Mouse (Mus musculus): ENCODE data around the gene Szt2. TPM values are rescaled to one million over a fixed set of nuclear protein-coding genes. Genes with fewer than 3 reads are reported as not detected.

The Szt2 gene
- polyA plus RNA-seq, 1 experiment from 2014 or later = 14.0 TPM

- no peak for DNase-seq (ENCODE audit: low spot score)
- Histone ChIP-seq H3K27me3 (ENCODE audit: control insufficient read depth, insufficient read depth, low read length) (no peaks in the 10 kb centered on the region), H3K4me2 (replicated peaks) (no peak overlapping the region), H3K9ac (no peak overlapping the region), H3K4me3 (replicated peaks; ENCODE audit: low read length) (no peak overlapping the region), H3K36me3 (replicated peaks; ENCODE audit: control insufficient read depth, insufficient read depth) (peaks cover 96% of the 10 kb centered on the region), H3K4me1 (replicated peaks; ENCODE audit: control insufficient read depth, insufficient read depth, low read length) (no peaks in the 10 kb centered on the region), H3K9me3 (ENCODE audit: control insufficient read depth, low read length) (no peaks in the 10 kb centered on the region), H3K27ac (no peak overlapping the region)
- ATAC-seq (ENCODE audit: low FRiP score) = no peak
- WGBS = 97% methylated on average over 5 of the region's 5 CpGs
Measured at GRCm38 (mm10) chr4:118416329-118416728, 7.3 kb upstream of the Szt2 start.

DNA sequence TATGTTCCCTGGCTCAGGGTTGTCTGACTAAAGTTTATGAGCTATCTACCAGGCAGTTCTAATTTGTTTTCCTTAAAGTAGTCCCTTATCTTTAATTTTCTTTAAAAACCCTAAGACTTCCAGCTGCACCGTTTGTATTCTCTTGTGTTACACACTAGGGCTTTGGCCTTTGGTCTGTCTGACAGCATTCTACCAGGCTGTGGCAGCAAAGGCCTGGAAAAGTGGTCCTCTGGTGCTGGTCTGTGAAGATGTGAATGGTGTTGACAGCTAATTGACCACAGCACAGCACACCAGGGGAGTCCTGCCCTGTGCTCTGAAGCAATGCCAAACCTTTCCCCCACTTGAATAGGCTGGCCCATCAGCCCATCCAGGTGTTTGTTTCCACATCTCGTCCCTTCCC is 6.7 kb upstream of the Szt2 start:
- peaks cover 96% of the 10 kb centered on the region for H3K36me3 ChIP-seq (replicated peaks; ENCODE audit: control insufficient read depth, insufficient read depth)
- H3K27me3 ChIP-seq (ENCODE audit: control insufficient read depth, insufficient read depth, low read length) = no peaks in the 10 kb centered on the region
- H3K4me3 ChIP-seq (replicated peaks; ENCODE audit: low read length) = no peak overlapping the region
- 91% methylated on average over 2 of the region's 2 CpGs for WGBS
- ATAC-seq (ENCODE audit: low FRiP score) (no peak), DNase-seq (ENCODE audit: low spot score) (no peak)
- no peak overlapping the region for H3K4me2 ChIP-seq (replicated peaks)
- no peaks in the 10 kb centered on the region for H3K4me1 ChIP-seq (replicated peaks; ENCODE audit: control insufficient read depth, insufficient read depth, low read length)
- H3K27ac ChIP-seq = no peak overlapping the region
- no peaks in the 10 kb centered on the region for H3K9me3 ChIP-seq (ENCODE audit: control insufficient read depth, low read length)
- no peak overlapping the region for H3K9ac ChIP-seq

- no peaks in the 10 kb centered on the region for H3K27me3 ChIP-seq (ENCODE audit: control insufficient read depth, insufficient read depth, low read length)
- H3K4me3 ChIP-seq (replicated peaks; ENCODE audit: low read length) = no peak overlapping the region
- no peaks in the 10 kb centered on the region for H3K9me3 ChIP-seq (ENCODE audit: control insufficient read depth, low read length)
- no peak for ATAC-seq (ENCODE audit: low FRiP score)
- no peak for DNase-seq (ENCODE audit: low spot score)
- H3K4me2 ChIP-seq (replicated peaks) = no peak overlapping the region
- no peak overlapping the region for H3K27ac ChIP-seq
- WGBS = 97% methylated on average over 5 of the region's 5 CpGs
- peaks cover 76% of the 10 kb centered on the region for H3K36me3 ChIP-seq (replicated peaks; ENCODE audit: control insufficient read depth, insufficient read depth)
- H3K9ac ChIP-seq = no peak overlapping the region
- peaks cover 7% of the 10 kb centered on the region for H3K4me1 ChIP-seq (replicated peaks; ENCODE audit: control insufficient read depth, insufficient read depth, low read length)
Measured at GRCm38 (mm10) chr4:118413553-118413952, 4.5 kb upstream of the Szt2 start.

GRCm38 (mm10) chr4:118410871-118411270 is 1.8 kb upstream of the Szt2 start:
- no peak for ATAC-seq (ENCODE audit: low FRiP score)
- Histone ChIP-seq H3K9ac (no peak overlapping the region), H3K27me3 (ENCODE audit: control insufficient read depth, insufficient read depth, low read length) (no peaks in the 10 kb centered on the region), H3K27ac (no peak overlapping the region), H3K36me3 (replicated peaks; ENCODE audit: control insufficient read depth, insufficient read depth) (peaks cover 52% of the 10 kb centered on the region), H3K4me2 (replicated peaks) (no peak overlapping the region), H3K4me1 (replicated peaks; ENCODE audit: control insufficient read depth, insufficient read depth, low read length) (peaks cover 14% of the 10 kb centered on the region), H3K9me3 (ENCODE audit: control insufficient read depth, low read length) (no peaks in the 10 kb centered on the region), H3K4me3 (replicated peaks; ENCODE audit: low read length) (no peak overlapping the region)
- 94% methylated on average over 5 of the region's 5 CpGs for WGBS
- DNase-seq (ENCODE audit: low spot score) = no peak

GRCm38 (mm10) chr4:118402701-118403100 is 6.4 kb downstream of the Szt2 start:
- no peaks in the 10 kb centered on the region for H3K4me1 ChIP-seq (replicated peaks; ENCODE audit: control insufficient read depth, insufficient read depth, low read length)
- ATAC-seq (ENCODE audit: low FRiP score) = no peak
- no peak overlapping the region for H3K9ac ChIP-seq
- no peaks in the 10 kb centered on the region for H3K9me3 ChIP-seq (ENCODE audit: control insufficient read depth, low read length)
- H3K27me3 ChIP-seq (ENCODE audit: control insufficient read depth, insufficient read depth, low read length) = no peaks in the 10 kb centered on the region
- H3K27ac ChIP-seq = no peak overlapping the region
- no peak for DNase-seq (ENCODE audit: low spot score)
- 94% methylated on average over 12 of the region's 12 CpGs for WGBS
- H3K36me3 ChIP-seq (replicated peaks; ENCODE audit: control insufficient read depth, insufficient read depth) = peaks cover 67% of the 10 kb centered on the region
- H3K4me2 ChIP-seq (replicated peaks) = no peak overlapping the region
- no peak overlapping the region for H3K4me3 ChIP-seq (replicated peaks; ENCODE audit: low read length)

GRCm38 (mm10) chr4:118401918-118402317 is 7.2 kb downstream of the Szt2 start:
- H3K9ac ChIP-seq = no peak overlapping the region
- H3K4me3 ChIP-seq (replicated peaks; ENCODE audit: low read length) = no peak overlapping the region
- no peaks in the 10 kb centered on the region for H3K27me3 ChIP-seq (ENCODE audit: control insufficient read depth, insufficient read depth, low read length)
- H3K27ac ChIP-seq = no peak overlapping the region
- DNase-seq (ENCODE audit: low spot score) = no peak
- H3K4me2 ChIP-seq (replicated peaks) = no peak overlapping the region
- H3K9me3 ChIP-seq (ENCODE audit: control insufficient read depth, low read length) = no peaks in the 10 kb centered on the region
- peaks cover 75% of the 10 kb centered on the region for H3K36me3 ChIP-seq (replicated peaks; ENCODE audit: control insufficient read depth, insufficient read depth)
- no peaks in the 10 kb centered on the region for H3K4me1 ChIP-seq (replicated peaks; ENCODE audit: control insufficient read depth, insufficient read depth, low read length)
- 95% methylated on average over 5 of the region's 5 CpGs for WGBS
- no peak for ATAC-seq (ENCODE audit: low FRiP score)

- no peak overlapping the region for H3K4me2 ChIP-seq (replicated peaks)
- no peak overlapping the region for H3K4me3 ChIP-seq (replicated peaks; ENCODE audit: low read length)
- no peaks in the 10 kb centered on the region for H3K4me1 ChIP-seq (replicated peaks; ENCODE audit: control insufficient read depth, insufficient read depth, low read length)
- no peak overlapping the region for H3K27ac ChIP-seq
- H3K9ac ChIP-seq = no peak overlapping the region
- ATAC-seq (ENCODE audit: low FRiP score) (no peak), DNase-seq (ENCODE audit: low spot score) (no peak)
- peaks cover 80% of the 10 kb centered on the region for H3K36me3 ChIP-seq (replicated peaks; ENCODE audit: control insufficient read depth, insufficient read depth)
- no peaks in the 10 kb centered on the region for H3K9me3 ChIP-seq (ENCODE audit: control insufficient read depth, low read length)
- WGBS = 96% methylated on average over 3 of the region's 3 CpGs
- no peaks in the 10 kb centered on the region for H3K27me3 ChIP-seq (ENCODE audit: control insufficient read depth, insufficient read depth, low read length)
Measured at GRCm38 (mm10) chr4:118401421-118401820, 7.7 kb downstream of the Szt2 start.

GRCm38 (mm10) chr4:118398400-118398799 is 10.7 kb downstream of the Szt2 start:
- Histone ChIP-seq H3K36me3 (replicated peaks; ENCODE audit: control insufficient read depth, insufficient read depth) (peaks cover 95% of the 10 kb centered on the region), H3K4me2 (replicated peaks) (no peak overlapping the region), H3K9ac (no peak overlapping the region), H3K27me3 (ENCODE audit: control insufficient read depth, insufficient read depth, low read length) (no peaks in the 10 kb centered on the region), H3K4me3 (replicated peaks; ENCODE audit: low read length) (no peak overlapping the region), H3K9me3 (ENCODE audit: control insufficient read depth, low read length) (no peaks in the 10 kb centered on the region), H3K4me1 (replicated peaks; ENCODE audit: control insufficient read depth, insufficient read depth, low read length) (no peaks in the 10 kb centered on the region), H3K27ac (no peak overlapping the region)
- 96% methylated on average over 6 of the region's 6 CpGs for WGBS
- ATAC-seq (ENCODE audit: low FRiP score) = no peak
- no peak for DNase-seq (ENCODE audit: low spot score)

GRCm38 (mm10) chr4:118396433-118396832 is 12.6 kb downstream of the Szt2 start:
- Histone ChIP-seq H3K4me2 (replicated peaks) (no peak overlapping the region), H3K9me3 (ENCODE audit: control insufficient read depth, low read length) (no peaks in the 10 kb centered on the region), H3K27ac (no peak overlapping the region), H3K9ac (no peak overlapping the region), H3K4me3 (replicated peaks; ENCODE audit: low read length) (no peak overlapping the region), H3K4me1 (replicated peaks; ENCODE audit: control insufficient read depth, insufficient read depth, low read length) (no peaks in the 10 kb centered on the region), H3K27me3 (ENCODE audit: control insufficient read depth, insufficient read depth, low read length) (no peaks in the 10 kb centered on the region), H3K36me3 (replicated peaks; ENCODE audit: control insufficient read depth, insufficient read depth) (peaks cover 95% of the 10 kb centered on the region)
- ATAC-seq (ENCODE audit: low FRiP score) (no peak), DNase-seq (ENCODE audit: low spot score) (no peak)
- 80% methylated on average over 3 of the region's 3 CpGs for WGBS

DNA sequence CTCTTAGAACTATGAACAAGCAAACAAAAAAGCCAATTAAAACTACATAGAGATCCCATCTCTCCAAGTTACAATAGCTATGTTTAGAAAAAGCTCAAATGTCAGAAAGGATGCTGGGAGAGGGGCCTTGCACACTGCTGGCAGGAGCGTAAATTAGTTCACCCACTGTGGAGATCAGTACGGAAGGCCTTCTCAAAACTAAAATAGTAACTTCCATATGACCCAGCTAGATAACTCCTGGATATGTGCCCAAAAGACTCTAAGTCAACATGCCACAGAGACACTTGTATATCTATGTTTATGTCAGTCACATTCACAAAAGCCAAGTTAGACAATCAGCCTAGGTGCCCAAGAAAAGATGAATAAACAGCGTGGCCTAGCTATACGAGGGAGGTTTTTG is 13.8 kb downstream of the Szt2 start:
- Histone ChIP-seq H3K27me3 (ENCODE audit: control insufficient read depth, insufficient read depth, low read length) (no peaks in the 10 kb centered on the region), H3K36me3 (replicated peaks; ENCODE audit: control insufficient read depth, insufficient read depth) (peaks cover 95% of the 10 kb centered on the region), H3K4me1 (replicated peaks; ENCODE audit: control insufficient read depth, insufficient read depth, low read length) (no peaks in the 10 kb centered on the region), H3K9ac (no peak overlapping the region), H3K4me3 (replicated peaks; ENCODE audit: low read length) (no peak overlapping the region), H3K27ac (no peak overlapping the region), H3K9me3 (ENCODE audit: control insufficient read depth, low read length) (no peaks in the 10 kb centered on the region), H3K4me2 (replicated peaks) (no peak overlapping the region)
- no peak for ATAC-seq (ENCODE audit: low FRiP score)
- no peak for DNase-seq (ENCODE audit: low spot score)
- 95% methylated on average over 4 of the region's 4 CpGs for WGBS

Data from hindbrain, embryonic 14.5 days (tissue).